Mouse (Mus musculus) midbrain, embryonic 16.5 days (tissue): Measurements from ENCODE around the gene Amy2a2. TPM values are rescaled to one million over a fixed set of nuclear protein-coding genes. Genes with fewer than 3 reads are reported as not detected.
"Not testable (repeated sequence)": the region's sequence is repeated elsewhere in the genome, so short reads cannot be mapped to it uniquely, and the experiment has no call there.

ENCODE experiments used
- ATAC-seq: fragments of 200-750 bp; cut with Nextera tagmentation; 2 replicates; pipeline ENCODE4 v1.8.0; 2017; ENCODE audit warnings: moderate TSS enrichment
- H3K27ac ChIP-seq: fragments of 300-500 bp; sonication (generic); 2 replicates; pipeline ENCODE4 v1.5.1; 2014; ENCODE audit warnings: mild to moderate bottlenecking, low read length, mixed read lengths
- H3K27me3 ChIP-seq: fragments of 300-500 bp; sonication (generic); 2 replicates; pipeline ENCODE4 v1.6.1; 2014; ENCODE audit warnings: low read depth, low read length, mixed read lengths; ENCODE audit not compliant: control insufficient read depth, insufficient read depth
- H3K36me3 ChIP-seq: fragments of 300-500 bp; sonication (generic); 2 replicates; pipeline ENCODE4 v1.6.1; 2014; ENCODE audit warnings: mild to moderate bottlenecking, low read length, moderate library complexity, mixed read lengths; ENCODE audit not compliant: control insufficient read depth, insufficient read depth
- H3K4me1 ChIP-seq: fragments of 300-500 bp; sonication (generic); 2 replicates; pipeline ENCODE4 v1.6.1; 2014; ENCODE audit warnings: mild to moderate bottlenecking, low read length, mixed read lengths; ENCODE audit not compliant: control insufficient read depth, insufficient read depth
- H3K4me2 ChIP-seq: fragments of 300-500 bp; sonication (generic); 2 replicates; pipeline ENCODE4 v1.6.1; 2014; ENCODE audit warnings: mild to moderate bottlenecking, low read length, mixed read lengths
- H3K4me3 ChIP-seq: fragments of 300-500 bp; sonication (generic); 2 replicates; pipeline ENCODE4 v1.5.1; 2014; ENCODE audit warnings: low read depth, mild to moderate bottlenecking, low read length, moderate library complexity, mixed read lengths
- H3K9ac ChIP-seq: fragments of 300-500 bp; sonication (generic); 2 replicates; pipeline ENCODE4 v1.6.1; 2014; ENCODE audit warnings: low read depth, low read length, mixed read lengths
- H3K9me3 ChIP-seq: fragments of 300-500 bp; sonication (generic); replicated peaks from 2 replicates; pipeline ENCODE4 v1.6.1; 2014; ENCODE audit warnings: mild to moderate bottlenecking, low read length, mixed read lengths; ENCODE audit not compliant: control insufficient read depth, poor library complexity, severe bottlenecking
- WGBS: fragments of 180-500 bp; shearing (Covaris S2); extraction: QIAGEN DNeasy Blood & Tissue Kit; methylation state at CpG from one replicate; pipeline ENCODE4 v1.1.7; 2014; 5-methylcytosine and 5-hydroxymethylcytosine counted together
- polyA plus RNA-seq: library from polyadenylated mRNA; unstranded; fragments of >200 nt; fragmentation: Nextera tagmentation; extraction: Ambion mirVana; gene quantifications from 2 replicates; pipeline ENCODE4 v1.2.1, GENCODE M21; 2015

Gene Amy2a2
- not detected in 2 replicates for polyA plus RNA-seq

- ATAC-seq, H3K4me3 ChIP-seq, H3K9me3 ChIP-seq, H3K27ac ChIP-seq, H3K9ac ChIP-seq, H3K36me3 ChIP-seq, H3K27me3 ChIP-seq, H3K4me2 ChIP-seq, H3K4me1 ChIP-seq: not testable (repeated sequence)
- WGBS: no CpG with 5 or more reads among the region's 4 CpGs
Measured at GRCm38 (mm10) chr3:113356558-113356957, at the start of gene Amy2a2. Amy2a2 (minus strand) TSS chr3:113356658.

- H3K9ac ChIP-seq, H3K27ac ChIP-seq, ATAC-seq, H3K9me3 ChIP-seq, H3K4me3 ChIP-seq, H3K4me1 ChIP-seq, H3K27me3 ChIP-seq, H3K4me2 ChIP-seq, H3K36me3 ChIP-seq: not testable (repeated sequence)
Measured at GRCm38 (mm10) chr3:113345484-113345883, 11.0 kb downstream of the Amy2a2 start.

- not testable (repeated sequence) for H3K27me3 ChIP-seq
- WGBS: no CpG with 5 or more reads among the region's 4 CpGs
Measured at GRCm38 (mm10) chr3:113323952-113324351, 32.5 kb downstream of the Amy2a2 start, which contains the start of gene Amy2a3. Amy2a3 (minus strand) TSS chr3:113324052.

GRCm38 (mm10) chr3:113312937-113313336 is 43.5 kb downstream of the Amy2a2 start:
- H3K27ac ChIP-seq, H3K36me3 ChIP-seq, H3K9ac ChIP-seq, H3K4me3 ChIP-seq, ATAC-seq, H3K4me1 ChIP-seq, H3K9me3 ChIP-seq, H3K4me2 ChIP-seq, H3K27me3 ChIP-seq: not testable (repeated sequence)
- WGBS: no CpG with 5 or more reads among the region's 3 CpGs

More at GRCm38 (mm10) chr3:113323952-113324351, 32.5 kb downstream of the Amy2a2 start, which contains the start of gene Amy2a3:
- H3K9ac ChIP-seq, H3K36me3 ChIP-seq, H3K4me1 ChIP-seq, ATAC-seq, H3K4me3 ChIP-seq, H3K9me3 ChIP-seq, H3K4me2 ChIP-seq, H3K27ac ChIP-seq: not testable (repeated sequence)

Other genes starting within 250 kb of the Amy2a2 start
- 0.16 TPM in 1 of 2 replicates, not detected in the other for gene Amy2a5, start 97.8 kb downstream of the Amy2a2 start, polyA plus RNA-seq
- not detected in 2 replicates for gene Amy2a4, start 65.2 kb downstream of the Amy2a2 start, polyA plus RNA-seq
- gene Amy2a3, start 32.6 kb downstream of the Amy2a2 start, polyA plus RNA-seq: not detected in 2 replicates
- 0.63 TPM in 1 of 2 replicates, not detected in the other for gene Amy2a1, start 175.8 kb upstream of the Amy2a2 start, polyA plus RNA-seq